Mouse (Mus musculus) urinary bladder, adult 18-20 months (tissue): ENCODE measurements at regions not wholly inside any gene's neighbourhood (a gene's known extent, or its start where the extent isn't known, plus 50 kb on each side); places are given as distances from the start of the nearest gene placed in this dataset.

ENCODE experiments used
- DNase-seq, 2 experiments: peaks; one replicate each; pipeline ENCODE4 v3.0.0; 2022; ENCODE audit warnings: low spot score in 2 of 2, mixed read lengths in 2 of 2

DNA sequence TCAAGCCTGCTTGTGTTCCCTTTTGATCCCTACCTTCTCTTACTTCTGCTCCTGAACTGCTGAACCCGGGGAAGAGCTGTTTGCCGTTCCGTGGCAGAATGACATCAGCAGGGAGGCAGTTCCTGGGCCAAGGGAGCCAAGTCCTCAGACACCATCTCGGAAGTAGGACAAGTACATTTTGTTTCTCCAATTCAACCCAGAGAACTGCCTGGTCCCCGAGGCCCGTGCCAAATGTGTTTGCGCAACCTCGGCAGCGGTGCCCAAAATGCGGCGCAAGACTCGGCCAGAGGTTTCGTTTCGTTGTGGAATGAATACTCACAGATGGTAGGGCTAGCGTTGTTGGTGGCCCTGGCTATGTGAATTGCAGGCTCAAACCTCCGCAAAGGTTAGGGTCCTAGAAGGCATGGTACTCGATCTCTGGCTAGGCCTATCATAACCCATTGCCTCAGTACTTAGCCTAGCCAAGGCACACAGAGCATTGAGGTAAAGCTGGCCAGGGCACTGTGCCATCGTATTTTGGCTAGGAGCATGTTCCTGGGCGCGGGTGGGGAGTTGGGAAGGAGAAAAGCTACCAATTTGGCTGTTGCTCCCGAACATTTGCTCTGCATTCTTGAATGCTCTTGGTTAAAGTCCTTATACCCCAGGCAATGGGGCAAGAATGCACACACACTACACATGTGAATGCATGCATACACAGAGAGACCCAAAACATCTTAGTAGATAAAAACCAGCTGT, 333.0 kb downstream of the Foxo1 start:
- peak; percentile 25 to 63 for DNase-seq

DNA sequence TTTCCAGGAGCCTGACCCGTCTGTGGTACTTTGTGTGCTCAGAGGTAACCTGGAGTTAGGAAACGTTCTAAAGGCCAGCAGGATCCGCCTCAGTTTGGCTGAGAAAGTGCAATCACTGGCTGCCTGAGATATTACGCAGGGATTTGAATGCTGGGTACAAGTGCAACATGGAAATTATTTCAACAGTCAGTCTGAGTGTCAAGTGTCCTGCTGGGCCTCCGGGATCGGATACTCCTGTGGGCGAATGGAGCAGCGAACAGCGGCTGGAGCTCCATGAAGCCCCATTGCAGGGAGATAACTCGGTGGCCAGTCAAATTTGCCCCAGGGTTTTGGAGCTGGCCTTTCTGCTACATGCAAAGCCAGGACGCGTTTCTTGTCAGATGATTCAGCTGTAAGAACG, 332.4 kb downstream of the Foxo1 start:
- peak in 1 of 2 experiments; percentile 3 for DNase-seq

DNA sequence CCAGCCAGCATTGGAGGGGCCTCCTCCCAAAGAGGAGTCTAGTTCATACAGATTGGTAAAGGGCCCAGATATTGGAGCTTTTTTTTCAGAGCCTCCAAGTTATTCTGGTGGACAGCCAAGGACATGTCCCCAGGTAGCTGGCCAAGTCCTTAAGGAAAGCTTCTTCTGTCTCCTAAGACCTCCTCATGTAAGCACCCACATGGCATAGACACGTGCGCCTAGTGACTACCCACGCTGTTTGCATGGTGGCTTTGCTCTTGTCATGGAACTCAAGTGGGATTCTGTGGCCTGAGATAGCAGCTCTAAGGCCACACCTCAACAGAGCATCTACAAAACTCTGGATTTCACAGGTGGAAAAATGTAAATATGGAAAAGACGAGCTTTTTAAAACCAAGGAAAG, 332.0 kb downstream of the Foxo1 start:
- no peak for DNase-seq

DNA sequence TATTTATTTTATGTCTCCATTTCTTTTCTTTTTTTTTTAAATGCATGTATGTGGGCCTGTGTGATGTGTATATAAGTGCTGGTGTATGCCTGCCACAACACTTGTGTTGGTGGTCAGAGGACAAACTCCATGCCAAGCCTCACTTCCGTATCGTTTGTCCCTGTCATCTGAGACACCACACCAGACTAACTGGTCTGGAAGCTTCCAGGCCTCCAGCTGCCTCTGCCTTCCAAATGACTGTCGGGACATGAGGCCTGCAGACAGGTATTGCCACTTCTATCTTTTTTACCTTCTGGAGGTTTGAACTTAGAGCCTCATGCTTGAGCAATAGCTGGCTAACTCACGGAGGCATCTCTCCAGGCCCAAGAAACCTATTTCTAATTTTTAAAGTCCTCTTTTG, 318.3 kb downstream of the Foxo1 start:
- no peak for DNase-seq

DNA sequence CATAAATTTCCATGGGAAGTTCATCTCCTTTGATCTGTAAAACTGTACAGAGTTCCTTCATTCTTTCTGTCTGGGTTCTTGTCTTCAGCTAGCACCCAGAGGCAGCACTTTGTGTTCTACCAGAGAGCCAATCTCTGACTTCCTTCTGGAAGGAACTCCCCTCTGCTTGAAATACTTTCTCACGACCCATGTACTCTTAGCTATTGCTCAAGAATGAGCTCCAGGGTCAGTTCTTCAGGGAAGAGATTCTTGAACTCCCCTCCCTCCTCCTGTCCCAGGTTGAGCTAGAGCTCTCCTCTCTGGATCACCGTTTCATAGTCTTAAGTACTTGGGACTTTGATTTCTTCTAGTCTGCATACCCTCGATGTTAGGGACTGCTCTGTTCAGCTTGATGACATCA, 311.8 kb downstream of the Foxo1 start:
- no peak for DNase-seq

DNA sequence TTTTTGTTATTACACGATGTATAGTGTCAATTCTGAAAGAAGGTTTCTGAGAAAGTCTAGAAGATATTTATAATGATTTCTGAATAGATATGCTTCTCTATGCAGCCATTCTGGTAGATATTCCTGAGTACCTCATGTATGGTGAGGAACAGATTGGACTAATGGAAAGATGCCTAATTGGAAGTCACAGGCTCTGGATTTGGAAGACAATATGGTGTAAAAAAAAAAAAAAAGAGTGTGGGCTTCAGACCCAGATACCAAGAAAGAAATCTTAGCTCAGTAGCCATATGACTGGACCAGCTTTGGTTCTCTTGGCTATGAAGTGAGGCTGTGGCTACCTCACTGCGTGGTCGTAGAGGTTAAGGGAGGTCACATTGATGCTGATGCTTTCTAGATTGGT, 311.0 kb downstream of the Foxo1 start:
- no peak for DNase-seq

DNA sequence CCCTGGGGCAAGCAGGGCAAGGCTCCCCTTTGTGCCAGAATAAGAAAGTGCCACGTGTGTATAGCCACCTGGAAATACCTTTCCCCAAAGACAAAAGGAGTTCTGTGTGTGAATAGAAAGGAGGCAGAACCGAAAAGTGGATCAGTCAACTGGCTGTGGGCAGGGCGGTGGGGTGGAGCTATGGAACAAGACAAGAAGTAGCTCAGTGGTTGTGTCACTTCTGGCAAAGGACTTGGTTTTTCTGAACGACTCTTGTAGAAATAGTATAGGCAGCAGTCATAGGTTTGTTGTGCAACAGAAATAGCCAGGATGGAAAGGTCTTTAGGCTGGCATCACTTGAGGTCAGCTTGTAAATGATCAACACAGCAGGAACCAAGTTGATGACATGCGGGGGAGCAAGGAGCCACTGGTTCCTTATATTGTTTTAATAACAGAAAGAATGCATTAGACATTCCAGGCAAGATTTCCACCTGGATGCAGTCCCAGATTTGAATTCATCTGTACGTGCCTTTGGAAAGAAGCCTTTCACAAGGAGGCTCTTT, 308.6 kb downstream of the Foxo1 start:
- no peak for DNase-seq

DNA sequence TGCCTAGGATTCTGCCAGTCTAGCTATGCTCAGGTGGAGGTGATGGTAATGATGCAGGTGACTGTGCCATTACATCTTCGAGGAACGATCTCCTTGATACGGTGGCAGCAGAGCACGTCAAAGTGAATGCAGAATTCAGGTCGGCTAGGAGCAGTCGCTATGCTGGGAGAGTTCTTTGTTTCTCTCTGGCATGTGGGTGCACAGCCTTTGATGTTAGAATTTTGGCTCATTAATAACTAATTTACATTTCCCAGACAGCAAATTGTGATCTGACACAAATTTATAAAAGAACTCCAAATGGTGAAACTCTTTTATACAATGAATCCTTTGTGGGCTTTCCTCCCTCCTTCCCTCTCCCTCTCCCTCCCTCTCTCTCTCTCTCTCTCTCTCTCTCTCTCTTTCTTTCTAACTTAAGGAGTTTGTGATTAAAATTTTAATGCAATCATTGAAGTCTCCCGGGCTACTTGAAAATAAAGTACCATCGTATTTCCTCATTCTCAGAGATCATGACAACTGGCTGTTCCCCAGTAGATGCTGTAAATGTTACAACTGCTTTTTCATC, 307.2 kb downstream of the Foxo1 start:
- DNase-seq = no peak

DNA sequence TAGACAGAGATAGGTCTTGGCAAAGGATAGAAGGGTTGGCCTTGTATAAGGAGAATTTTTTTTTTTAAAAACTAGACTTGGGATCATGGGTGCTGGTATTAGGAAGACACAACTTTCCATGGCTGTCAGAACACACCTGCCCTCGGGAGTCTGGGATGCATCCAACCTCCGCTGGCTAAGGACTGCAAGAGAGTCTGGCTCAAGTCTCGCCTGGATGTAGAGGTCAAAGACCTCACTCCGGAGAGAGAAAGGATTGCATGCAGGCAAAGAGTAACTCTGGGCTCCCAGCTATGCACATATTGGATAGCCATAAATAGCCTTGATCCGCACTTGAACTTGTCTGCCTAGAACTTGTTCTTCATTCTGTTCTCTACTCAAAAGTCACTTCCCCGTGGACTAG, 306.2 kb downstream of the Foxo1 start:
- no peak for DNase-seq

DNA sequence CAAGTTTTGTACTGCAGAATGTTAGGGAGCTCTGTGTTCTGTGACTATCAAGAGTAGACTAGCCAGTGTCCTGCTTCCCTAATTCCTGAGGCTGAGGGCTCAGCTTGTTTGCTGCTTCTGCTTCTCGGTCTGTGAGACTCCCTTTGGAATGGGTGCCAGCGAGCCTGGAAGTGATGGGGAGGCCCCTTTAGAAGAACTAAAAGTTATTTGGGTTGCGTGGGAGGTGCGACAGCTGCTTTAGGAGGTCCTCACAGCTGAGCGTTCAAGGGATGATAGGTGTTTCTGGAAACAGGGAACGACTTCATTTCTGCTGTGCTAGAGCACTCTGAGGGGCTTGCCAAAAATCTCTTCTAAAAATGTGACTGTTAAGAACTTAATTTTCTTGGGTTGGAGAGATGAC, 305.7 kb downstream of the Foxo1 start:
- DNase-seq = no peak

DNA sequence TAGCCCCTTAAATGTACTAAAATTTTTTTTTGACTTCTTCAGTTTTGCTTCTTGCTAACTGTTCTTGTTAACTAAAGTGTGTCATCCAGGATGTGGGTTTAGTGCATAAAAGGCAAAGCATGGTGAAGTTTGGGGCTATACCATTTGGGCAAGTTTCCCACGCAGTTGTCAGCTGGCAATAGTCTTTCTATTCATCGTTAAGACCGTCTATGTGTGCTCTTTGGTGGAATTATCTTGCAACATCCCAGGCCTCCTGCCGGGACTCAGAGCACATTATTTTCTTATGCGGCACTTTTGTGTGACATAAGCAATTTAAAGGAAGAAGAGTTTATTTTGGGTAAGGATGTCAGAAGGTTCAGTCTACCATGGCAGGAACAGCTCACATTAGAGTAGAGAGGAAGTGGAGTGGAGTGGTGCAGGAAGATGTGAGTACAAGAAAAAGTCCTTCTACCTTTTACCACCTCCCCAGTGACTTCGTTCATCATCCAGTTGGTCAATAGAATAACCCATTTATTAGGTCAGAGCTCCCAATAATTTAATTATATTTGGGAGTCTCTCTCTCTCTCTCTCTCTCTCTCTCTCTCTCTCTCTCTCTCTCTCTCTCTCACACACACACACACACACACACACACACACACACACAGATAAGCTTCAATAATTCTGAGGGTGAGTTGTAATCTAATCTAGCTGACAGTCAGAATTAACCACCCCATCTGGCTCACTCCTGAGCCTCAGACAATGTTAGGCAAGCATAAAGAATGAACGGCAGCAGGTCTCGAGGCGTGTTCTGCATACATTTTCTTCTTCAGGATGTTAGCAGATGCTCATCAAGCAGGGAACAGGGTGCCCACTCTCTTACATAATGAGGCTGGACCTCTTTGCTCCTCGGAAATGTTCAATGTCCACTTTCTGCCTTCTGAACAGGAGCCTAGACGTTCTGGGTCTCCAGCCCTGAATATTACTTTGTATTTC, 304.7 kb downstream of the Foxo1 start:
- DNase-seq = no peak

DNA sequence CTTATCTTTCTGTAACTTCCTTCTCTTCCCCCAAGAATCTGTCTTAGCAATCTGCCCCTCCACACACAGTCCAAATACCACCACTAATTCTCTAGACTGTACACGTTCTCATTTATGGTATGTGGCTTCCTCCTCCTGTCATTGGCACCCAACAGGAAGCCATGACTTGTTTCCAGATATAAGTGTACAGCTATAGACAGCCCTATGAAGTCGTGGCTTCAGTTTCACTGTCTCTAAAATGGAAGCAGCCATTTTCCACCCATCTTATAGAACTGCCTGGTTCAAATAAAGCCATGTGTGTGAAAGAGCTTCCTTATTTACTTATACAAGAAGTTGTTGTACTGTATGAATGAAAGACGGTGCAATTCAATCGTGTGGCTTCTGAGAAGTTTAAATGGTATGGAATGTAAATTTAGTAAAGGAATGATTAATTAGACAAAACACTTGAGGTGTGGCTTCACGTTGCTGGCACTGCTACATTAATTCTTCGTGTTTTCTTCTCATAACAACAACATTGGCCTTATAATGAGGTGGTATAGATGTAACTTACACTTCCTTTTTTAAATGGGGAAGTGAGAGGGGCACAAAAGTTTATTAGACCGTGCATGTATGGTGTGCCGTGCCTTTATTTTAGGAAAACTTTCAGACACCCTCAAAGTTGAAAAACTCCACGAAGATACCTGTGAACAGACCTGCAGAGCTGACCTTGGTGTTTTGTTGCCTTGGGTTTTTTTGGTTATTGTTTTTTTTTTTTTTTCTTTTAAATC, 299.7 kb downstream of the Foxo1 start:
- no peak for DNase-seq

DNA sequence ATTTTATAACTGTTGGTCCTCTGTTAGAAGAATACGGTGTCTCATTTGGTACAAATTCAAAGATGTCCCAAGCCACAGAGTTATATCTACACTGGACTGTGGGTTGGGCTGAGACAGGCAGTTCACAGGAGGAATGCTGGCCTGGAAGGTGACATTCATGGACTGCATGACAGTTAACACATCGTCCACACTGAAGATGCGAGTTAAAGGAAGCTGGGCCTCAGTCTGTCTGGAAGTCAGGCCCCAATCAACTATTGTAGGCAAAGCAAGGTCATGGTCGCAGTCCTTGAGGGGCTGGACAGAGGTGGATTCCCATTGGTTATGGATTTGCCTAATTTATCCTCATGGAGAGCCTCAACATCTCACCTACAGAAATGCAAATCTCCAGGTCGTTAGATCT, 295.5 kb downstream of the Foxo1 start:
- no peak for DNase-seq

DNA sequence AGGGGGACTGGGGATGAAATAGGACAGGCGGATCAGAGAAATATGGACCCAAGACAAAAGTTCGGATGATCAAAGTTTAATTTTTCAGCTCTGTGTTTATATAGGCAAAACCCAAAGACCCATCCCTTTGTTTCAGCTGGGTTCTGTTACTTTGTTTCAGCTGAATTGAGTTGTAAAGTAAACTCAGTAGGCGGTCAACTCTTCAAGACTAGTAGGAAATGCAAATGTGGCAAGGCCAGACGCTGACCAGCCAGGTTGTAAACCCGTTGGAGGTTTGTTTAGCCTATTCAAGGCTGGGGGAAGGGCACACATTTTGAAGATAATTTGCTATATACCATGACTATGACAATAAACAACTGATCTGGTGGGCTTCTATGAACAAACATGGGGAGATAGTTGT, 294.7 kb downstream of the Foxo1 start:
- no peak for DNase-seq

DNA sequence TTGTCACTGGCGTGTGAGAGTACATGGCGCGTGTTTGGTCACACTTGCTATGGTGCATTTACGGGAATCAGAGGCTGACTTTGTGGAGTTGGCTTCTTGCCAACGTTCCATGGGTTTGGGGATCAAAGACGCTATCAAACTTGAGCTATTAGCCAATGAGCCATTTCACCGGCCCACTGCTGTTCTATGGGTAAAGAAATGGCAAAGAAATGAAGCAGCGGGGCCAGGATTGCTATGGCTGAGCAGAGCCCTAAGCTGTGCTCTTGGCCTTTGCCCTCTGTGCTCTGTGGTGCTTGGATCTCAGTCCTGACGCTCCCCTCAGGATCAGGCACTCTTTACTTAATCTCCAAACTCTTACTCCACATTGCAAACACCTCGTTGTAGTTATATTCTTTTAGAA, 291.3 kb downstream of the Foxo1 start:
- no peak for DNase-seq

DNA sequence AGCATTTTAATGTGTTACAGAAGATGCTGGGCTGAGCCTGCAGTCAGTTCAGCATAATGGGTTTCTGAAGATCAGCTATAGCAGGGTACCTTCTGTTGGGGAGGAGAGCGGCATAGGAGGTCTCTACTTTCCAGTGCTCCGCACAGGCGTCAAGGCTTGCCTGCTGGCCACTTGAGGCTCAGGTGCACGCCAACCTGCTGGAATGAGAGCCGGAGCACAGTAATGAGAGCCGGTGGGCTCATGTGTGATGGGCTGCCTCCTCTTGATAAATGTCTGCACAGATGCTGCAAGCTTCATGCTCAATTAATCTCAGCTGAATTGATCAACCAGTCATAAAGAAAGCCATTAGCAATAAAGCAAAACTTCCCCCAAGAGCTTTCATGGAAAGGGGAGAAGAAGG, 290.6 kb downstream of the Foxo1 start:
- DNase-seq = no peak

DNA sequence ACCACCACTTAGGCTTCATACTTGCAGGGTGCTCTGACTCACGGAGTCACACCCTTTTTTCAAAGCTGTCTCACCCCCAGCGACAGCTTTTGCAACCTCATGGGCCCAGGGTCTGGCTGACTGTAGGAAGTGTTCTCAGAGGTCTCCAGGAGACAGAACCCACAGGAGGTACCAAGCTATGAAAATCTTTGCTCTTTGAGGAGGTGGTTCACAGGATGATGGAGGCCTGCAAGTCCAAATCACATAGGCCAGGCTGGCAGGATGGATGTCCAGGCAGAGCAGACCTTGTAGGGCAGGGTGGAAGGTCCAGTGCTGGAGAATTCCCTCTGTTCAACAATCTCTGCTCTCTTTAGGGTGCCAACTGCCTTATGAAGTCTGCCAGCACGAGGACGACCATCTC, 289.2 kb downstream of the Foxo1 start:
- DNase-seq = no peak

DNA sequence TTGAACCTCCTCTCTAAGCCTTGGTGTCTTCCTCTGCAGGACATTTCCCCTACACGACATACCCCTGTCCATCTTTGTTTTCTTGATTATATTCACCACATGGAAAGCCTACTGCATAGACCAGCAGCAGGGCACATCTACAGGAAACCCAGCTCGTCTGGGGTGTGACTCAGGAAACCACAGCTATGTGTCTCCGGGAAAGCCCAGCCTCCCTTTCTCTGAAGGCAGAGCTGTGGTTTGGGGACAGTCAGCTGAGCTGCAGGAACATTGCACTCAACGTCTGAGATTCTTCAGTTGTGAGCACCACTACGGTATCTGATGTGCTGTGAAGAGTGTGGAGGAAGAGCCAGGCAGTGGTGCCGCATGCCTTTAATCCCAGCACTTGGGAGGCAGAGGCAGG, 286.9 kb downstream of the Foxo1 start:
- DNase-seq = no peak

DNA sequence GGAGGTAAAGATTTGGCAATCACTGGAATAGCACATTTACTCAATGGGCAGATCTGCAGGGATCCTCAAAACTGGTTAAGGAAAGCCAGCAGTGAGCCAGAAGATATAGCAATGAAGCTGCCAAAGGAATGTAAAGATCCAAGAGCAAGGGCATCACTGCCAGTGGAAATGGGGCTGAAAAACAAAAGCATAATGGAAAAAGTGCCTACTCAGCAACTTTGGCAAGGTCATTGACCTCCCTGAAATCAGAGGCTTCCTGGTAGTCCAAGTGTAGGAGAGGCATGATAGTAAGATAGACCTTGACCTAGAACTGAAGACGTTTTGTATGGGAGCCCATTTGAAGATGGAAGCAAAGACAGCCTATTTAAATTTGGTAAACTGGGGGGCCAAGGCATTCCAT, 286.4 kb downstream of the Foxo1 start:
- DNase-seq = no peak

DNA sequence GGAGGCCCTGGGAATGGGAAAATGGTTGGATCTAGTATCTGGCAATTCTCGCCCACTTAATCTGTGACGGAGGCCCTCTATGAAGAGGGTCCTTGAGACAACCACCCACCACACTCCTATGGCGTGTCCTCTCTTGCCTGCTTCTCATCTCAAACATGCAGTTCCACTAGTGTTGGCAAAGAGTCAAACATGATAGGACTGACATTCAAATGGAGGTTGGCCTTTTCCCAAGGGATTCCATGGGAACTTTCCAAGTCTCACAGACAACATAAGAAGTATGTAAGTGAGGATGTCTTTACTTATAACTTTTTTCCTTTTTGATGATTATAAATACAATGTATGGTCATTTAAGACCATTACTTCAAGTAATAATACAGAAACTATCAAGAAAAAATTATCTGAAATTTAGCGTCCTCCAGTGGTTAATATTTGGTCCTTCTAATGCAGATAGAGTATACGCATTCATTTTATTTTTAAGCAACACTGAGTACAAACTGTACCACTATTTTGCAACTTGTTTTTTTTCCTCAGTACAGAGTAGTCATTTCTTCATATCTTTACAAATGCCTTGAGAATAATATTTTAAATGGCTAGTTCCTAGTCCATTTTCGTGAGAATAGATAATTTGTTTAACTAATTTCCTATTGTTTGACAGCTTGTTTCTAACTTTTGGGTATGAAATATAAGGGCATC, 280.2 kb downstream of the Foxo1 start:
- DNase-seq = no peak

DNA sequence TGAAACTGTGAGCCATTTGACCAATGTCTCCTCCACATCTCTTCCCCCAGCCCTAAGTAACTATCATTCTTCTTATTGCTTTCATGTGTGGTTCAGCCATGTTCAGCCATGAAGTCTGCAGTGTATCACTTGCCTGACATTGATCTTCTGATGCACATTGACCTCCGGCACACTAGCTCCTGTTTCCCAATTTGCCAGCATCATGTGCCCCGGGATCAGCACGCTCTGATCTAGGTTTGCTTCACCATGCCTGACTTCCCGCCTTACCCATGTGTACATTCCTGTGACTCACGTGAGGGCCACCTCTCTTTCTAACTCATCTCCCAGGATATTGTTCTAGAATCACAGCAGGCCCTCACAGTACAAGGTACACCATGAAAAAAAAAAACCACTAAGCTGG, 277.9 kb downstream of the Foxo1 start:
- no peak for DNase-seq
